Mouse (Mus musculus) liver, embryonic 11.5 days (tissue): ENCODE data around the gene Gm37240. TPM values are rescaled to one million over a fixed set of nuclear protein-coding genes. Genes with fewer than 3 reads are reported as not detected.

ENCODE experiments used
- ATAC-seq: fragments of 200-750 bp; cut with Nextera tagmentation; replicated peaks from 2 replicates; pipeline ENCODE4 v1.8.0; 2017; ENCODE audit warnings: moderate number of reproducible peaks, mild to moderate bottlenecking, moderate TSS enrichment, moderate library complexity; ENCODE audit not compliant: low FRiP score
- DNase-seq: peaks from one replicate; pipeline ENCODE4 v3.0.0-alpha.2; 2017; ENCODE audit warnings: low spot score
- H3K27ac ChIP-seq: fragments of 300-500 bp; sonication (generic); 2 replicates; pipeline ENCODE4 v1.5.1; 2014; ENCODE audit warnings: mild to moderate bottlenecking, low read depth, low read length, control low read depth
- H3K27me3 ChIP-seq: fragments of 300-500 bp; sonication (generic); replicated peaks from 2 replicates; pipeline ENCODE4 v1.6.1; 2014; ENCODE audit warnings: low read length, mixed read lengths; ENCODE audit not compliant: control insufficient read depth, insufficient read depth
- H3K36me3 ChIP-seq: fragments of 300-500 bp; sonication (generic); 2 replicates; pipeline ENCODE4 v1.6.1; 2014; ENCODE audit warnings: mild to moderate bottlenecking, low read length, moderate library complexity, mixed read lengths; ENCODE audit not compliant: control insufficient read depth, insufficient read depth
- H3K4me1 ChIP-seq: fragments of 300-500 bp; sonication (generic); replicated peaks from 2 replicates; pipeline ENCODE4 v1.6.1; 2014; ENCODE audit warnings: low read length, mixed read lengths; ENCODE audit not compliant: control insufficient read depth, insufficient read depth
- H3K4me2 ChIP-seq: fragments of 300-500 bp; sonication (generic); 2 replicates; pipeline ENCODE4 v1.6.1; 2014; ENCODE audit warnings: mild to moderate bottlenecking, control low read depth, moderate library complexity
- H3K4me3 ChIP-seq: fragments of 300-500 bp; sonication (generic); 2 replicates; pipeline ENCODE4 v1.5.1; 2014; ENCODE audit warnings: low read depth, low read length, control low read depth
- H3K9ac ChIP-seq: fragments of 300-500 bp; sonication (generic); 2 replicates; pipeline ENCODE4 v1.6.1; 2014; ENCODE audit warnings: low read depth, low read length, control low read depth
- H3K9me3 ChIP-seq: fragments of 300-500 bp; sonication (generic); 2 replicates; pipeline ENCODE4 v1.6.1; 2016; ENCODE audit warnings: low read length, inconsistent platforms, mixed read lengths; ENCODE audit not compliant: control insufficient read depth
- WGBS: fragments of 180-500 bp; shearing (Covaris S2); extraction: QIAGEN DNeasy Blood & Tissue Kit; methylation state at CpG from one replicate; pipeline ENCODE4 v1.1.7; 2014; 5-methylcytosine and 5-hydroxymethylcytosine counted together
- polyA plus RNA-seq: library from polyadenylated mRNA; unstranded; fragments of >200 nt; fragmentation: Nextera tagmentation; extraction: Ambion mirVana; gene quantifications from 2 replicates; pipeline ENCODE4 v1.2.1, GENCODE M21; 2014

Gene Gm37240
- polyA plus RNA-seq, 1 experiment from 2014 or later: 1.6 TPM

GRCm38 (mm10) chr3:85741767-85742166, 145.6 kb downstream of the Gm37240 start:
- Histone ChIP-seq H3K4me3 (no peak overlapping the region), H3K36me3 (no peaks in the 10 kb centered on the region), H3K27me3 (no peaks in the 10 kb centered on the region), H3K27ac (no peak overlapping the region), H3K4me1 (no peaks in the 10 kb centered on the region), H3K9me3 (no peaks in the 10 kb centered on the region), H3K9ac (no peak overlapping the region), H3K4me2 (no peak overlapping the region)
- ATAC-seq: 0 out of 2 replicates have a peak, but pooled peaks have one; percentile 47
- WGBS: 60% methylated on average over 3 of the region's 3 CpGs
- DNase-seq: no peak

DNA sequence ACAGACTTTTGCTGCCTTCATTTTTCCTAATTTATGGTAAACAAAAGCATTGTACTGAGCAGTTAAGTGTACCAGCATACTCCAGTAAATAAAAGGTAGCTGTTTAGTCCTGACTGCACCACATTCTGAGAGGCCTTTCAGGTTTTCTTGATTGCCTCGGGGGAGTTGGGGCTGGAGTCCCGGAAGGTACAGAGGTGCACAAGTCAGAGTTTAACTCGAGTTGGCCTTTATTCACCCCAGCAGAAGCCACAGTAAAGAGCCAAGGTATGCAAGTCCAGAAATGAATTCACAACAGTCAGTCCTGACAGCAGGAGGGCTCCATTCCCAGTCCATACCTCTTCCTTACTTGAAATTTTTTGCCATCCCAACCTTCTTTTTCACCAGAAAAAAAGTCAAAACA, 148.7 kb downstream of the Gm37240 start:
- H3K27ac ChIP-seq: no peak overlapping the region
- ATAC-seq (no peak), DNase-seq (no peak)
- no peaks in the 10 kb centered on the region for H3K36me3 ChIP-seq
- H3K9ac ChIP-seq: no peak overlapping the region
- no peaks in the 10 kb centered on the region for H3K27me3 ChIP-seq
- 65% methylated on average over 3 of the region's 3 CpGs for WGBS
- H3K9me3 ChIP-seq: no peaks in the 10 kb centered on the region
- H3K4me1 ChIP-seq: no peaks in the 10 kb centered on the region
- no peak overlapping the region for H3K4me3 ChIP-seq
- no peak overlapping the region for H3K4me2 ChIP-seq

- no peak overlapping the region for H3K27ac ChIP-seq
- no peak overlapping the region for H3K4me3 ChIP-seq
- no peak overlapping the region for H3K4me2 ChIP-seq
- H3K9ac ChIP-seq: no peak overlapping the region
- DNase-seq (no peak), ATAC-seq (no peak)
- no peaks in the 10 kb centered on the region for H3K9me3 ChIP-seq
- no peaks in the 10 kb centered on the region for H3K27me3 ChIP-seq
- H3K36me3 ChIP-seq: no peaks in the 10 kb centered on the region
- no peaks in the 10 kb centered on the region for H3K4me1 ChIP-seq
- 72% methylated on average over 5 of the region's 5 CpGs for WGBS
These were observed 153.2 kb downstream of the Gm37240 start for GRCm38 (mm10) chr3:85733939-85734729.

DNA sequence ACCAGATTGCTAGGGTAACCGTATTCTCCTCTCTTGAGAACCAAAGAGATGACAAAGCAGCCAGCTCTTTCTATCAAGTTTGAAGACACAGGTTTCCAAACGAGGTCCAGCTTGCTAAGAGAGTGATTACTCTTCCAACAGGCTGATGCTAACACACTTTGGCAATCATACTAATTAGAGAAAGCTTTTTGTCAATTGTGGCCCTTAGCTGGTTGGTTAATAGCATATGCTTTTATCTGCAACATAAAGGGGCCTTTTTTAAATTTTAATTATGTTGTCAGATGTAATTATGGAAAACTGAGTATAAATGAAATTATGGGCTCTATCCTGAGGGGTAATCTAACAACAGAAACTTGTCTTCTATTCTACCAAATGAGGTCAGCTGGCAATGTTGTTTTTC, 160.1 kb downstream of the Gm37240 start:
- Histone ChIP-seq H3K4me3 (no peak overlapping the region), H3K4me1 (peaks cover 3% of the 10 kb centered on the region; the same call in 1 of the 2 replicates), H3K36me3 (no peaks in the 10 kb centered on the region), H3K27me3 (no peaks in the 10 kb centered on the region), H3K4me2 (no peak overlapping the region), H3K9me3 (no peaks in the 10 kb centered on the region), H3K27ac (no peak overlapping the region), H3K9ac (no peak overlapping the region)
- DNase-seq: no peak
- ATAC-seq: no peak
- 56% methylated on average over 2 of the region's 2 CpGs for WGBS

GRCm38 (mm10) chr3:85725971-85726370, 161.3 kb downstream of the Gm37240 start:
- Histone ChIP-seq H3K9me3 (no peaks in the 10 kb centered on the region), H3K36me3 (no peaks in the 10 kb centered on the region), H3K9ac (no peak overlapping the region), H3K27me3 (no peaks in the 10 kb centered on the region), H3K4me1 (peaks cover 3% of the 10 kb centered on the region; the same call in 1 of the 2 replicates), H3K4me2 (no peak overlapping the region), H3K4me3 (no peak overlapping the region), H3K27ac (no peak overlapping the region)
- 81% methylated on average over 3 of the region's 3 CpGs for WGBS
- ATAC-seq: no peak
- DNase-seq: no peak

DNA sequence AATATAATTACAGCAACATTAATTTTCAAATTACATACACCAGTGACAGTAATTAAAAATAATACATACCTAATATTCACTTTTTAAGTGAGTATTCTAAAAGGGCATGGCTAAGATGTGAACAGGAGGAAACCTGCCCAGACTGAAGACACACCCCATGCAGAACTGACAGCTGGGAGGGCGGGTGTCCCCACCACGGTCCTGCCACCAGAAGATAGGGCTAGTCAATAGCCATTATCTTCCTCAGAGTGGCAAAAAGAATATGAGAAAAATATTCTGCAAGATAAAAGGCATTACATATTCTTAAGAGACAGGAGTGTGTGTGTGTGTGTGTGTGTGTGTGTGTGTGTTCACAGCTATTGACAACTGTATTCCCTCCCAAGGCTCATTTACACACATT, 162.2 kb downstream of the Gm37240 start:
- no peaks in the 10 kb centered on the region for H3K9me3 ChIP-seq
- H3K4me2 ChIP-seq: peak overlapping the region; percentile 34; the same call in 1 of the 2 replicates
- peak overlapping the region; percentile 48; the same call in 1 of the 2 replicates for H3K27ac ChIP-seq
- no peak for DNase-seq
- H3K27me3 ChIP-seq: no peaks in the 10 kb centered on the region
- H3K9ac ChIP-seq: no peak overlapping the region
- ATAC-seq: peak; percentile 100
- 44% methylated on average over 2 of the region's 2 CpGs for WGBS
- no peak overlapping the region for H3K4me3 ChIP-seq
- peaks cover 3% of the 10 kb centered on the region; the same call in 1 of the 2 replicates for H3K4me1 ChIP-seq
- H3K36me3 ChIP-seq: no peaks in the 10 kb centered on the region

- DNase-seq: no peak
- H3K27ac ChIP-seq: no peak overlapping the region
- H3K4me1 ChIP-seq: peaks cover 3% of the 10 kb centered on the region; the same call in 1 of the 2 replicates
These were observed 164.7 kb downstream of the Gm37240 start for GRCm38 (mm10) chr3:85722581-85722980.

DNA sequence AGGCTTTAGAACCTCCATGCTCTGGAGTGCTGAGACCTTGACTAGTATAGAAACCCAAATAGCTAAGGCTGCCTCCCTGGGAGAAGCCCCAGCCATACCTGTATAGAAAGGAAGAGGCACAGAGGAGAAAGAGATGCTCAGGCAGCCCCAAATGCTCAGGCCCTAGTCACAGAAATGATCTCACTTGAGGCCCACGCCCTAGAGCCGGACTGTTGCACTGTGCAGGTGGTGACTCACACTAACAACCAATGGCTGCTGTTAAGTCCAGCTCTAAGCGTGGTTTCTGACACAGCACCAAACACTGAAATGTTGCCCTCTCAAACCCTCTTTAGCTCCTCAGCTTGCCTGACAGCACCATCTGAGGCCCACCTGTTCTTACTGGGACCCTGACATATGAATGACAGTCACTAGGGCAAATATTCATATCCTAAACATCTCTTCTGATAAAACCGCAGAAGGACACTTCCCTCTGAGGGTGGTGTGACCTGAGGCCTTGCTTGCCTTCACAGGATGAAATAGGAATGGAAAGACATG, 171.5 kb downstream of the Gm37240 start:
- ATAC-seq: no peak
- DNase-seq: no peak
- Histone ChIP-seq H3K9ac (no peak overlapping the region), H3K27ac (no peak overlapping the region), H3K9me3 (no peaks in the 10 kb centered on the region), H3K27me3 (no peaks in the 10 kb centered on the region), H3K4me2 (no peak overlapping the region), H3K4me1 (no peaks in the 10 kb centered on the region), H3K4me3 (no peak overlapping the region), H3K36me3 (no peaks in the 10 kb centered on the region)
- WGBS: 77% methylated on average over 4 of the region's 4 CpGs

More at GRCm38 (mm10) chr3:85722581-85722980, 164.7 kb downstream of the Gm37240 start:
- Histone ChIP-seq H3K4me2 (no peak overlapping the region), H3K9ac (no peak overlapping the region), H3K4me3 (no peak overlapping the region), H3K9me3 (no peaks in the 10 kb centered on the region), H3K36me3 (no peaks in the 10 kb centered on the region), H3K27me3 (no peaks in the 10 kb centered on the region)
- ATAC-seq: no peak
- WGBS: 85% methylated on average over 6 of the region's 6 CpGs
